Mouse (Mus musculus) midbrain, embryonic 14.5 days (tissue): ENCODE results near the gene Slc44a3. TPM values are rescaled to one million over a fixed set of nuclear protein-coding genes. Genes with fewer than 3 reads are reported as not detected.
A peak's percentile ranks its signal among the peaks of the same experiment; 100 is the strongest.

Experiments
- ATAC-seq: fragments of 200-750 bp; cut with Nextera tagmentation; 2 replicates; pipeline ENCODE4 v1.8.0; 2017; ENCODE audit warnings: moderate number of reproducible peaks, moderate library complexity; ENCODE audit not compliant: low FRiP score, low TSS enrichment
- DNase-seq: peaks from one replicate; pipeline ENCODE4 v3.0.0-alpha.2; 2015
- H3K27ac ChIP-seq: fragments of 300-500 bp; sonication (generic); replicated peaks from 2 replicates; pipeline ENCODE4 v1.5.1; 2014; ENCODE audit warnings: mild to moderate bottlenecking, low read depth, low read length, moderate library complexity
- H3K27me3 ChIP-seq: fragments of 300-500 bp; sonication (generic); 2 replicates; pipeline ENCODE4 v1.6.1; 2014; ENCODE audit warnings: low read length, control low read depth, mixed read lengths; ENCODE audit not compliant: control insufficient read depth, insufficient read depth
- H3K36me3 ChIP-seq: fragments of 300-500 bp; sonication (generic); 2 replicates; pipeline ENCODE4 v1.6.1; 2014; ENCODE audit warnings: low read length, control low read depth; ENCODE audit not compliant: control insufficient read depth, insufficient read depth
- H3K4me1 ChIP-seq: fragments of 300-500 bp; sonication (generic); 2 replicates; pipeline ENCODE4 v1.6.1; 2014; ENCODE audit warnings: mild to moderate bottlenecking, antibody characterized with exemption, low read length, control low read depth; ENCODE audit not compliant: control insufficient read depth, insufficient read depth
- H3K4me2 ChIP-seq: fragments of 300-500 bp; sonication (generic); 2 replicates; pipeline ENCODE4 v1.6.1; 2014; ENCODE audit warnings: mild to moderate bottlenecking, low read length, moderate library complexity
- H3K4me3 ChIP-seq: fragments of 300-500 bp; sonication (generic); replicated peaks from 2 replicates; pipeline ENCODE4 v1.5.1; 2014; ENCODE audit warnings: low read depth, low read length
- H3K9ac ChIP-seq: fragments of 300-500 bp; sonication (generic); replicated peaks from 2 replicates; pipeline ENCODE4 v1.6.1; 2014; ENCODE audit warnings: mild to moderate bottlenecking, low read length, moderate library complexity
- H3K9me3 ChIP-seq: fragments of 300-500 bp; sonication (generic); 2 replicates; pipeline ENCODE4 v1.6.1; 2016; ENCODE audit warnings: low read length, control low read depth, mixed read lengths; ENCODE audit not compliant: control insufficient read depth
- WGBS: fragments of 180-500 bp; shearing (Covaris S2); extraction: QIAGEN DNeasy Blood & Tissue Kit; methylation state at CpG from one replicate; pipeline ENCODE4 v1.1.7; 2014; 5-methylcytosine and 5-hydroxymethylcytosine counted together
- polyA plus RNA-seq: library from polyadenylated mRNA; unstranded; fragments of >200 nt; fragmentation: Nextera tagmentation; extraction: Ambion mirVana; gene quantifications from 2 replicates; pipeline ENCODE4 v1.2.1, GENCODE M21; 2014

The Slc44a3 gene
- 0.51 and 0.63 TPM in 2 replicates for polyA plus RNA-seq

- H3K4me1 ChIP-seq: peaks cover 6% of the 10 kb centered on the region; the same call in 1 of the 2 replicates
- 0 out of 2 replicates have a peak, but pooled peaks cover 12% of the 10 kb centered on the region for H3K27me3 ChIP-seq
- DNase-seq (peak; percentile 31), ATAC-seq (no peak; the same call in 1 of the 2 replicates)
- no peak within 1 kb of the TSS for H3K27ac ChIP-seq
- 2% methylated on average over 24 of the region's 24 CpGs for WGBS
- peak within 1 kb of the TSS; percentile 24 for H3K4me3 ChIP-seq
- H3K9ac ChIP-seq: peak within 1 kb of the TSS; percentile 21; the same call in 1 of the 2 replicates
- peak within 1 kb of the TSS; percentile 52 for H3K4me2 ChIP-seq
- H3K36me3 ChIP-seq: no peaks in the 10 kb centered on the region
- no peaks in the 10 kb centered on the region for H3K9me3 ChIP-seq
These were observed at the start of gene Slc44a3 for GRCm38 (mm10) chr3:121532176-121532575. Slc44a3 (minus strand) TSS chr3:121532404.

GRCm38 (mm10) chr3:121579880-121580549 lies 47.8 kb upstream of the Slc44a3 start:
- Histone ChIP-seq H3K27ac (no peak overlapping the region), H3K4me2 (no peak overlapping the region), H3K27me3 (no peaks in the 10 kb centered on the region), H3K9me3 (no peaks in the 10 kb centered on the region), H3K9ac (no peak overlapping the region), H3K36me3 (no peaks in the 10 kb centered on the region), H3K4me1 (no peaks in the 10 kb centered on the region), H3K4me3 (no peak overlapping the region)
- no peak for ATAC-seq
- no peak for DNase-seq
- WGBS: 91% methylated on average over 6 of the region's 6 CpGs

GRCm38 (mm10) chr3:121579402-121579801 lies 47.2 kb upstream of the Slc44a3 start:
- Histone ChIP-seq H3K9me3 (no peaks in the 10 kb centered on the region), H3K9ac (no peak overlapping the region)
- 96% methylated on average over 5 of the region's 5 CpGs for WGBS

GRCm38 (mm10) chr3:121578706-121579105 lies 46.5 kb upstream of the Slc44a3 start:
- Histone ChIP-seq H3K4me2 (no peak overlapping the region), H3K9ac (no peak overlapping the region), H3K4me3 (no peak overlapping the region), H3K36me3 (no peaks in the 10 kb centered on the region), H3K27ac (no peak overlapping the region), H3K4me1 (no peaks in the 10 kb centered on the region), H3K27me3 (no peaks in the 10 kb centered on the region), H3K9me3 (no peaks in the 10 kb centered on the region)
- ATAC-seq: no peak
- no peak for DNase-seq
- 68% methylated on average over 4 of the region's 5 CpGs for WGBS

More at GRCm38 (mm10) chr3:121579402-121579801, 47.2 kb upstream of the Slc44a3 start:
- no peak overlapping the region for H3K4me2 ChIP-seq
- no peaks in the 10 kb centered on the region for H3K4me1 ChIP-seq
- ATAC-seq (no peak), DNase-seq (no peak)
- no peak overlapping the region for H3K27ac ChIP-seq
- H3K4me3 ChIP-seq: no peak overlapping the region
- H3K36me3 ChIP-seq: no peaks in the 10 kb centered on the region
- no peaks in the 10 kb centered on the region for H3K27me3 ChIP-seq

GRCm38 (mm10) chr3:121577641-121578040 lies 45.4 kb upstream of the Slc44a3 start:
- Histone ChIP-seq H3K27ac (no peak overlapping the region), H3K36me3 (no peaks in the 10 kb centered on the region), H3K27me3 (no peaks in the 10 kb centered on the region), H3K9ac (no peak overlapping the region), H3K4me2 (no peak overlapping the region), H3K4me1 (no peaks in the 10 kb centered on the region), H3K9me3 (no peaks in the 10 kb centered on the region), H3K4me3 (no peak overlapping the region)
- ATAC-seq (no peak), DNase-seq (no peak)
- 90% methylated on average over 5 of the region's 5 CpGs for whole genome bisulfite sequencing

GRCm38 (mm10) chr3:121577032-121577591 lies 44.9 kb upstream of the Slc44a3 start:
- 68% methylated on average over 10 of the region's 10 CpGs for WGBS
- no peaks in the 10 kb centered on the region for H3K4me1 ChIP-seq
- peak; percentile 47 for DNase-seq

GRCm38 (mm10) chr3:121576367-121576766 lies 44.2 kb upstream of the Slc44a3 start:
- Histone ChIP-seq H3K9ac (no peak overlapping the region), H3K4me1 (no peaks in the 10 kb centered on the region), H3K27me3 (no peaks in the 10 kb centered on the region), H3K9me3 (no peaks in the 10 kb centered on the region), H3K36me3 (no peaks in the 10 kb centered on the region), H3K27ac (no peak overlapping the region), H3K4me2 (no peak overlapping the region), H3K4me3 (no peak overlapping the region)
- ATAC-seq (no peak), DNase-seq (peak; percentile 26)
- 66% methylated on average over 6 of the region's 6 CpGs for WGBS

More at GRCm38 (mm10) chr3:121577032-121577591, 44.9 kb upstream of the Slc44a3 start:
- Histone ChIP-seq H3K4me3 (no peak overlapping the region), H3K9me3 (no peaks in the 10 kb centered on the region), H3K4me2 (no peak overlapping the region), H3K9ac (no peak overlapping the region), H3K27me3 (no peaks in the 10 kb centered on the region), H3K36me3 (no peaks in the 10 kb centered on the region), H3K27ac (no peak overlapping the region)
- ATAC-seq: no peak

- Histone ChIP-seq H3K4me1 (no peaks in the 10 kb centered on the region), H3K4me3 (no peak overlapping the region), H3K9me3 (no peaks in the 10 kb centered on the region), H3K27me3 (no peaks in the 10 kb centered on the region), H3K36me3 (no peaks in the 10 kb centered on the region), H3K4me2 (no peak overlapping the region), H3K9ac (no peak overlapping the region), H3K27ac (no peak overlapping the region)
- DNase-seq (no peak), ATAC-seq (no peak)
- 86% methylated on average over 4 of the region's 4 CpGs for WGBS
These were observed 42.2 kb upstream of the Slc44a3 start for GRCm38 (mm10) chr3:121574386-121574785.

GRCm38 (mm10) chr3:121573858-121574257 lies 41.7 kb upstream of the Slc44a3 start:
- H3K4me3 ChIP-seq: no peak overlapping the region
- ATAC-seq: no peak
- H3K27me3 ChIP-seq: no peaks in the 10 kb centered on the region
- H3K9ac ChIP-seq: no peak overlapping the region
- H3K9me3 ChIP-seq: no peaks in the 10 kb centered on the region
- no peak for DNase-seq
- H3K4me1 ChIP-seq: no peaks in the 10 kb centered on the region
- H3K27ac ChIP-seq: no peak overlapping the region
- no peak overlapping the region for H3K4me2 ChIP-seq
- WGBS: 91% methylated on average over 7 of the region's 7 CpGs
- no peaks in the 10 kb centered on the region for H3K36me3 ChIP-seq
